Mouse (Mus musculus) left cerebral cortex, adult 8-10 months (tissue): Measurements from ENCODE around the gene Mark3. TPM values are rescaled to one million over a fixed set of nuclear protein-coding genes. Genes with fewer than 3 reads are reported as not detected.
"Not testable (repeated sequence)": the region's sequence is repeated elsewhere in the genome, so short reads cannot be mapped to it uniquely, and the experiment has no call there.

Experiments used
- DNase-seq, 2 experiments: peaks; one replicate each; pipeline ENCODE4 v3.0.0; 2022; ENCODE audit warnings: low spot score in 2 of 2
- total RNA-seq, 4 experiments: library from RNA; stranded (reverse); gene quantifications; 2 replicates each; pipeline ENCODE4 v1.2.4; 2022

The Mark3 gene
- 10 to 100 TPM; 84.7 to 97.3 (median 85.8) TPM for total RNA-seq

- peak; percentile 91 to 96 for DNase-seq
These were observed at the start of gene Mark3 for GRCm38 (mm10) chr12:111574074-111574886. Gene Mark3 (plus strand): TSS chr12:111574523.

DNA sequence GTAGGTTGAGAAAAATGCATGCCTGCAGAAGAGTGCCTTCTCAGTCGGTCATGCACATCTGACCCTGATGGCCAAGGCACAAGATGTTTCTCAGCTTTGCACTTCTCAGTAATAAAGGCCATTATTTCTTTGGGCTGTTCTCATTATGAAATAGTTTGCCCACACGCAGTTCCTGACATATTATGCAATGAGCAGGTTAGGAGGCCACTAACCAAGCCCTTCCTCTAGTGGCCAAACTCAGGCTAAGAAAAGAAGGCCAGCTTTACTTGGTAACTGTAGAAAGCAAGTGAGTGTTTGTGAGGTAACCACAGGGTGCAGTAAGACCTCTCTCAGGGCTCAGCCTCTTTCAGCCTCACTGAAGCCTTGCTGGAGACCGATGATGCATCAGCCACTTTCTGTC, 49.4 kb upstream of the Mark3 start:
- no peak for DNase-seq

GRCm38 (mm10) chr12:111527643-111528281, 46.6 kb upstream of the Mark3 start:
- DNase-seq, result peak; percentile 42 to 77

DNA sequence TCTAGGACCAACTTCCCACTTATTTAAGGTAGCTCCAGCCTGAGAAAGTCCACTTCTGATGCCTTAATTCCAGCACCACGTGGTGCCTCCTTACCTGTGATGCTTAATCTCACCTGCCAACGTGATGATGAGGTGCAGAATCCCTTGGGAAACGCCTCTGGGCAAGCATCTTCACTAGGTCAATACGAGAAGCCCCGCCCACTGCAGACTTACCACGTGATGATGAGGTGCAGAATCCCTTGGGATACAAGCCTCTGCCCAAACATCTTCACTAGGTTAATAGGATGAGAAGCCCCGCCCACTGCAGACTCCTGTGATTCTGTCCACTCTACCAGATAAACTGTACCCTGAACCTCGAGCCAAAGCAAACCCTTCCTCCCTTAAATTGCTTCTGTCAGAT, 45.1 kb upstream of the Mark3 start:
- no peak for DNase-seq

GRCm38 (mm10) chr12:111533096-111533794, 41.1 kb upstream of the Mark3 start:
- no peak for DNase-seq

DNA sequence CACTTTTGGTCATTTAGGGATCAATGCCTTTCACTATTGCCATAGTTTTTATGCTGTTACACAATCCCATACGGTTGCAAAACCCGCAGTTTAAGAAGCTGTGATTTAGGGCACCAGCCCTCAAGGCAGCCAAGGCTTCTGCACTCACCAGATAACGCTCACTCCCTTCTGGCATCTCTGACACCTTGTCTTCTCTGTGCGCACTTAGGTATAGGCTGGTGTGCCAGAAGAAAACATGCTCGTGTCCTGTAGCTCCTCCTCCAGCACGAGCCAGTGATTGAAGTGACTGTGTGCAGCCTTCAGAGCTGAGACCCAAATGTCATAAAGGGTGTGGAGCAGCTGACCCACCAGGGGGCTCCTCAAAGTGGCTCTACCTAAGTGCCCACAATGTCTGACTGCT, 39.0 kb upstream of the Mark3 start:
- no peak for DNase-seq

GRCm38 (mm10) chr12:111535762-111536161, 38.6 kb upstream of the Mark3 start:
- no peak for DNase-seq

GRCm38 (mm10) chr12:111536746-111537145, 37.6 kb upstream of the Mark3 start:
- DNase-seq, result no peak

GRCm38 (mm10) chr12:111537341-111537740, 37.0 kb upstream of the Mark3 start:
- DNase-seq, result no peak

DNA sequence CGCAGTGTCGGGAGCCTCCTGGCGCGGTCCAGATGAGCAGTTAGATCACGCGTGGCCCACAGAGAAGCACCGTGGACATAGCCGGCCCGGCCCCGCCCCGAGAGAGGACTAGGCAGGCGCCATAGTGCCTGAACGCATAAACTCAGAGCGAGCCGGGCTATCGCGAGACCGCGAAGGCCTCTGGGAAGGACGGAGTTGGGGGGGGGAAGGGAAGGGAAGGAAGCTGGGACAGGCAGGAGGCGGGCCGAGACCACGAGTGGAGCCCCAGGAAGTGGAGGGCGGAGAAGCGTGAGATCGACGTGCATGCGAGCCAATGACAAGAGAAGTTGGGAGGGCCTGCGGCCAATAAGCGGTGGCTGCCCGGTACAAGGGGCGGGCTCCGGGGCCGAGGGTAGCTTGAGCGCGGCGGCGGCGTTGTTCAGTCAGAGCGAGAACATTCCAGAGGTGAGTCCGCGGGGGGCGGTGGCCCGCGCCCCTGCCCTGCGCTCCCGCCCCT, 36.5 kb upstream of the Mark3 start, which contains the start of gene Eif5:
TSS of gene Eif5 (plus strand) at position 221 of the 496 bp plus-strand sequence.
- DNase-seq, result peak; percentile 98

GRCm38 (mm10) chr12:111538292-111539040, 35.9 kb upstream of the Mark3 start:
- peak; percentile 63 to 69 for DNase-seq

GRCm38 (mm10) chr12:111539041-111539345, 35.3 kb upstream of the Mark3 start:
- peak in 1 of 2 experiments; percentile 30 for DNase-seq

GRCm38 (mm10) chr12:111547070-111547469, 27.3 kb upstream of the Mark3 start:
- no peak for DNase-seq

GRCm38 (mm10) chr12:111548555-111549289, 25.6 kb upstream of the Mark3 start:
- no peak for DNase-seq

- DNase-seq, result no peak
These were observed 23.6 kb upstream of the Mark3 start for GRCm38 (mm10) chr12:111550679-111551078.

GRCm38 (mm10) chr12:111552342-111552741, 22.0 kb upstream of the Mark3 start:
- DNase-seq, result no peak

DNA sequence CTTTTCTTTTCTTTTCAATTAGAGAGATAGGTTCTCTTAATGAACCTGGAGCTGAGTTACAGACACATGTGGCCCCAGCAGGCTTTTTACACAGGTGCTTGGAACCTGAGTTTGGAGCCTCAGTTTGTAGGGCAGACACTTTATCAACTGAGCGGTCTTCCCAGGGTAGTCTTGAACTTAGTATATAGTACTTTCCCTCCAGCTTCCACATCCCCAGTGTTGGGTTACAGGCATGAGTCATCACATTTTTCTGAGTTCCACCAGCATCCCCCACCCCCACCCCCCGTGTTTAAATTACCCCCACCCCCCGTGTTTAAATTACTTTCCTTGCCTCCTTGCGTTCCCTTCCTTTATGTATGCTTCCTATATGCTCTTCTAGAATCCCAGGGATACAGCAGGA, 19.0 kb upstream of the Mark3 start:
- no peak for DNase-seq

- not testable (repeated sequence) for DNase-seq
These were observed 18.4 kb upstream of the Mark3 start for GRCm38 (mm10) chr12:111555893-111556292.

GRCm38 (mm10) chr12:111557538-111557937, 16.8 kb upstream of the Mark3 start:
- no peak for DNase-seq

GRCm38 (mm10) chr12:111558655-111559054, 15.7 kb upstream of the Mark3 start:
- DNase-seq, result no peak
